Mouse (Mus musculus) hindbrain, postnatal 0 days (tissue): Measurements from ENCODE around the gene Pycr1. TPM values are rescaled to one million over a fixed set of nuclear protein-coding genes. Genes with fewer than 3 reads are reported as not detected.

Experiments
- ATAC-seq: fragments of 200-750 bp; cut with Nextera tagmentation; 2 replicates; pipeline ENCODE4 v1.8.0; 2017; ENCODE audit warnings: mild to moderate bottlenecking, moderate TSS enrichment, moderate library complexity
- DNase-seq: peaks from one replicate; pipeline ENCODE4 v3.0.0-alpha.2; 2015; ENCODE audit warnings: low spot score
- H3K27ac ChIP-seq: fragments of 300-500 bp; sonication (generic); 2 replicates; pipeline ENCODE4 v1.5.1; 2014; ENCODE audit warnings: mild to moderate bottlenecking
- H3K27me3 ChIP-seq: fragments of 300-500 bp; sonication (generic); 2 replicates; pipeline ENCODE4 v1.6.1; 2014; ENCODE audit warnings: low read length, mixed read lengths; ENCODE audit not compliant: insufficient read depth
- H3K36me3 ChIP-seq: fragments of 300-500 bp; sonication (generic); 2 replicates; pipeline ENCODE4 v1.6.1; 2014; ENCODE audit warnings: low read length, mixed read lengths; ENCODE audit not compliant: insufficient read depth
- H3K4me1 ChIP-seq: fragments of 300-500 bp; sonication (generic); 2 replicates; pipeline ENCODE4 v1.6.1; 2014; ENCODE audit warnings: antibody characterized with exemption, low read length, mixed read lengths; ENCODE audit not compliant: insufficient read depth
- H3K4me2 ChIP-seq: fragments of 300-500 bp; sonication (generic); 2 replicates; pipeline ENCODE4 v1.6.1; 2014; ENCODE audit warnings: low read depth, mild to moderate bottlenecking, low read length, moderate library complexity, mixed read lengths
- H3K4me3 ChIP-seq: fragments of 300-500 bp; sonication (generic); 2 replicates; pipeline ENCODE4 v1.5.1; 2014; ENCODE audit warnings: low read length
- H3K9ac ChIP-seq: fragments of 300-500 bp; sonication (generic); replicated peaks from 2 replicates; pipeline ENCODE4 v1.6.1; 2014; ENCODE audit warnings: mild to moderate bottlenecking, low read length, moderate library complexity, mixed read lengths
- H3K9me3 ChIP-seq: fragments of 300-500 bp; sonication (generic); 2 replicates; pipeline ENCODE4 v1.6.1; 2016; ENCODE audit warnings: low read length, mixed read lengths
- CTCF ChIP-seq: IDR thresholded peaks from 2 replicates; pipeline ENCODE4 v1.5.1; 2016; ENCODE audit warnings: antibody characterized with exemption, control low read depth, low read depth
- WGBS: fragments of 180-500 bp; shearing (Covaris S2); extraction: QIAGEN DNeasy Blood & Tissue Kit; methylation state at CpG from one replicate; pipeline ENCODE4 v1.1.7; 2014; 5-methylcytosine and 5-hydroxymethylcytosine counted together
- polyA plus RNA-seq: library from polyadenylated mRNA; unstranded; fragments of >200 nt; fragmentation: Nextera tagmentation; extraction: Ambion mirVana; gene quantifications from 2 replicates; pipeline ENCODE4 v1.2.1, GENCODE M21; 2015
- total RNA-seq: library from RNA; depleted of rRNA; stranded (reverse); fragments of >200 nt; gene quantifications from 2 replicates; pipeline ENCODE4 v1.2.3, GENCODE M21; 2014; rRNA removed

Pycr1 gene
- 9.0 and 9.3 TPM in 2 replicates for total RNA-seq
- polyA plus RNA-seq = 13.2 and 13.8 TPM in 2 replicates

DNA sequence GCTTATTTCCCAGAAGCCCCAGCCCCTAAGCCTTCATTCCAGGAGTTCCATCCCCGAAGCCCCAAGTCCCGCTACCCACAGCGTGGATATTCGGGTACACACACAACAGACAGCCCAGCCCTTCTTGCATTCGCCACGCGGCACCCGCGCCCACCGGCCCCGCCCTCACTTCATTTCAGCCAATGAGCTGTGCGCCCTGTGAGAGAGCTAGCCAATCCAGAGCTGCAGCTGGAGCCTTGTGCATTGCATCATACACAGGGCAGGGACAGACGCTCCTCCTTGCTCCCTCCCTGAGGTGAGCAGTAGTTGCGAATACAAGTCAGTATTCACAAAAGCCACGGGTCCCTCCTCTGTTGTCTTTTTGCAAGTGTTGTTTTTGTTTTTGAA lies at the start of gene Pycr1:
TSS of gene Pycr1 (minus strand) at position 169 of the 387 bp plus-strand sequence.
- Histone ChIP-seq H3K9me3 (no peaks in the 10 kb centered on the region), H3K27ac (peak within 1 kb of the TSS; percentile 42; the same call in 1 of the 2 replicates), H3K9ac (peak within 1 kb of the TSS; percentile 52), H3K4me1 (peaks cover 13% of the 10 kb centered on the region; the same call in 1 of the 2 replicates), H3K4me2 (peak within 1 kb of the TSS; percentile 75), H3K36me3 (no peaks in the 10 kb centered on the region), H3K27me3 (no peaks in the 10 kb centered on the region), H3K4me3 (peak within 1 kb of the TSS; percentile 43)
- ATAC-seq (peak; percentile 99), DNase-seq (peak; percentile 95)
- 0% methylated on average over 15 of the region's 15 CpGs for WGBS
- no peak for TF ChIP-seq CTCF

DNA sequence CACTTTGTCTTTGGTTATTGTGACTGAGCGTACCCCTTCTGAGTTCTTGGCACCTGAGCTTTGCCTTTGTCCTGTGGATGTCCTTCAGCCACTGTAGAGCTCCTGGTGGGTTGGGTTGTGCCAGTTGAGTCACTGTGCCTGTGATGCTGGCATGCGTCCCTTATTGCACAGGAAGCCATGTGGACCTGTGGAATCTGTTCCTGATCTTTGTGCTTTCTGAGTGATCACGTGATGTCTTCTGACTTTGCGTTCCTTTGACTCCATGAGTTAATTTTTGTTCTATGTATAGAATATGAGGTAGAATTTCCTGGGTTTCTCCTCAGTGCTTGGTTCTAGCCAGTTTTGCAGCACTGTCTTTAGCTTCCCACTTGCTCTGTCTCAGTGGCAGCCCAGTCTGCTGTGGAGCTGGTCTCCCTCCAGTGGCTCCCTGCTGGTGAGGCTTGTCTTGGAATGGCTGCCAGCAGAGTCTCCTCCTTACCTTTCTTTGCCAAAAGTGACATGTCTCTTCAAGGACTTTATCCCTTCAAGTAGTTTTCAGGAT lies 49.0 kb upstream of the Pycr1 start:
- ATAC-seq (no peak), DNase-seq (peak; percentile 15)
- H3K9me3 ChIP-seq = no peaks in the 10 kb centered on the region
- H3K27me3 ChIP-seq = no peaks in the 10 kb centered on the region
- H3K4me1 ChIP-seq = no peaks in the 10 kb centered on the region
- no peak overlapping the region for H3K4me3 ChIP-seq
- H3K36me3 ChIP-seq = peaks cover 7% of the 10 kb centered on the region
- H3K9ac ChIP-seq = no peak overlapping the region
- H3K4me2 ChIP-seq = no peak overlapping the region
- 83% methylated on average over 4 of the region's 4 CpGs for WGBS
- no peak for TF ChIP-seq CTCF
- H3K27ac ChIP-seq = no peak overlapping the region

DNA sequence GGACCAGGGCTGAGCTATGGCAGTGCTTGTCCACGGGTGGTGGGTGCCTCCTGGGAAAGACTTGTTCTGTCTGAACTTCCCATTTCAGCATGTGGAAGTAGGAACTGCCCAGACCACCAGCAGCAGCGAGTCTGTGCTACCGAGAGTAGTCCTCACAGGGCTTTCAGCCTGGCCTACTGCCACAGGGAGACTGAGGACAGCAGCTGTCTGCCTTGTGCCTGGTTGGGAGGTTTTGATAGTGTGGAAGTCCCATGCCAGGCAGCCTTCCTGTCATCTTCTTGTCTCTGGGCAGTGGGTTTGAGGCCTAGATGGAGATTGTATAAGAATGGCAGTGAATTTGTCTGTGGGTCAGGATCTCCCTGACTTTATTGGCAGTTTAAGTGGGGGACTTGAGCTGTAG lies 45.8 kb upstream of the Pycr1 start:
- Histone ChIP-seq H3K9me3 (no peaks in the 10 kb centered on the region), H3K4me1 (no peaks in the 10 kb centered on the region), H3K4me2 (no peak overlapping the region), H3K27me3 (no peaks in the 10 kb centered on the region), H3K4me3 (no peak overlapping the region), H3K9ac (no peak overlapping the region), H3K36me3 (peaks cover 19% of the 10 kb centered on the region), H3K27ac (no peak overlapping the region)
- no peak for DNase-seq
- ATAC-seq = no peak
- TF ChIP-seq CTCF = no peak
- 73% methylated on average over 3 of the region's 3 CpGs for WGBS

DNA sequence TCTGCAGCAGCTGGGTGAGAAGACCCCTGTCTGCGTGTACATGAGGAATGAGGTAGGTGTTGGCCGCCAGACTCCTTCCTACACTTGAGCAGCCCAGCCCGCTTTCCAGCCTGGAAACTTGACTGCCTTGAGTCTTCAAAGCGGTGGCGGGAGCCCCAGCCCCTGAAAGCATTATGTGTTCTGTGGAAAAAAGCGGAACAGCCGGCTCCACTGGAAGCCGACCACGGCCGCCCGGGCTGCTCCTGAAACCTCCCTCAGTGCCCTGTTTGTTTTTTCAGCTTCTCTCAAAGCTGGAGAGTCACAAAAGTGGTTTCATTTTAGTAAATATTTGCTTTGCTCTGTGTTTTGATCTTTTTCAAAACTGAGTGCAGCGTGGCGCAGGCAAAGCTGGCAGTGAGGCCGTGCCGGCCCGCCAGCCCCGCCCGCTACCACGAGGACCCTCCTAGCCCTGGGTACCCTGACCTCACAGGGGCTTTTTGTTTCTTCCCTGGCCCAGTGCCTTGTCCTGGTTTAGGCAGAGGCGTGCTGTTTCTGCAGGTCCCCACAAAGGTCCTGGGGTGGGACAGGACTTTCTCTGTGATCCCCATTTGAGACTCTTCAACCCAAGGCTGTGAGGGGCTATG lies 43.2 kb upstream of the Pycr1 start:
- WGBS = 68% methylated on average over 20 of the region's 20 CpGs

DNA sequence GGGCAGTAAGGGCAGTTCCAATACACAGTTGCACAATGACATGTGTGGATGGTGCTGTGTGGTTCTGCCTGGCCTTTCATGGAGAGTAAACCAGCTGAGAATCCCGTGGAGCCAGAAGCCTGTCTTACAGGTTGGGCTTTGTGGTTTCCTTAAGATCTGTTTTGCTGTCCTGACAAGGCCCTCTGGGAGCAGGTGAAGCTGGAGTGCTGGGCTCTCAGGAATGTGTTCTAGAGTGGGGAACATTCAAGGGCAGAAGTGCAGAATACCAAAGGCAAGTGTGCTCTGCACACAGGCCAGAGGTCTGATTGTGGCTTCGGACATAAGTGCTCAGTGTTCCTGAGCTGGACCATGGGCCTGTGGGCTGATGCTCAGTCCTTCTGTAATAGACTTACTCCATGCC lies 41.1 kb upstream of the Pycr1 start:
- ATAC-seq (no peak), DNase-seq (no peak)
- Histone ChIP-seq H3K27me3 (no peaks in the 10 kb centered on the region), H3K9me3 (no peaks in the 10 kb centered on the region), H3K4me3 (no peak overlapping the region), H3K36me3 (peaks cover 19% of the 10 kb centered on the region), H3K27ac (no peak overlapping the region), H3K4me2 (no peak overlapping the region), H3K9ac (no peak overlapping the region), H3K4me1 (no peaks in the 10 kb centered on the region)
- TF ChIP-seq CTCF = no peak
- 91% methylated on average over 2 of the region's 2 CpGs for WGBS

More for the DNA sequence above, 43.2 kb upstream of the Pycr1 start:
- no peak for TF ChIP-seq CTCF
- H3K36me3 ChIP-seq = peaks cover 22% of the 10 kb centered on the region
- H3K9me3 ChIP-seq = no peaks in the 10 kb centered on the region
- H3K9ac ChIP-seq = no peak overlapping the region
- H3K4me2 ChIP-seq = no peak overlapping the region
- no peaks in the 10 kb centered on the region for H3K27me3 ChIP-seq
- H3K4me3 ChIP-seq = no peak overlapping the region
- DNase-seq (no peak), ATAC-seq (no peak)
- H3K27ac ChIP-seq = peak overlapping the region; percentile 32; the same call in 1 of the 2 replicates
- H3K4me1 ChIP-seq = no peaks in the 10 kb centered on the region

DNA sequence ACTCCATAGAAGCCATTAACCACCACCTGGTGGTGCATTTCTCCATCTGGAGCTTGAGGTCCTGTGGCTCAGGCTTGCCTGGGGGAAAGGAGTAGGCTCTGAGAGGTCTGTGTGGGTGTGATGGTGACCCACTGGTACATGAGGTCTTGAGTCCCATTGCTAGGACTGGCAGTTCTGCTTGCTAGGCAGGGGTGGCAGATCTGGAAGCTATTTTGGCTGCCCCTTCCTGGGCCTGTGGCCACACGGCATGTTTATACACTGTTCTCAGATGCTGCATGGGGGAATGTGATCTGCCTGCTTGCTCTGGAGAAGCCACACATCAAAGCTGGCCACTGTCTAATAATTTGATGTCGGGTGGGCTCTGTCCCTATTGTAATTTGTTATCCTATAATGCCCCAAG lies 40.5 kb upstream of the Pycr1 start:
- TF ChIP-seq CTCF = no peak
- WGBS = 92% methylated on average over 2 of the region's 2 CpGs
- H3K9ac ChIP-seq = no peak overlapping the region
- H3K4me2 ChIP-seq = no peak overlapping the region
- no peak overlapping the region for H3K27ac ChIP-seq
- H3K9me3 ChIP-seq = no peaks in the 10 kb centered on the region
- DNase-seq = no peak
- no peaks in the 10 kb centered on the region for H3K4me1 ChIP-seq
- H3K4me3 ChIP-seq = no peak overlapping the region
- H3K36me3 ChIP-seq = peaks cover 19% of the 10 kb centered on the region
- no peaks in the 10 kb centered on the region for H3K27me3 ChIP-seq
- no peak for ATAC-seq

DNA sequence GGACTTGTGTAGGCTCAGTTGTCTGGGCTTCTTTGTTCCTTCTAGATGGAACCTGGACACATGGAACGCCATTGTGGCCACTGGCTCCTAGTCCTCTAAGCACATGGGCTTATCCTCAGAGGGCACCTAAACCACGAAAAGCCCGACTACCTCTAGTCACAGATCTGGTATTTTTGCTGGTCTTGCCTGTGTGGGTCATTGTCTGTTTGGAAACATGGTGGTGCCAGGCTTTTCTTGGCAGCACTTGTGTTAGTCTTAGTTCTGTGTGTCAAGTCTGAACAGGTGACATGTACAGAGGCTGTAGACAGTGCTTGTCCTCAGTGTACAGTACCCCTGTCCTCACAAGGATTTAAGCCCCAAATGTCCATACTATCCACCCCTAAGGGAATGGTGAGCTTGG lies 40.0 kb upstream of the Pycr1 start:
- Histone ChIP-seq H3K4me3 (no peak overlapping the region), H3K9ac (no peak overlapping the region), H3K27ac (no peak overlapping the region), H3K27me3 (no peaks in the 10 kb centered on the region), H3K36me3 (peaks cover 22% of the 10 kb centered on the region), H3K4me2 (no peak overlapping the region), H3K9me3 (no peaks in the 10 kb centered on the region), H3K4me1 (no peaks in the 10 kb centered on the region)
- no peak for TF ChIP-seq CTCF
- whole genome bisulfite sequencing = 96% methylated on average over 3 of the region's 3 CpGs
- DNase-seq (no peak), ATAC-seq (no peak)
